Mouse (Mus musculus): ENCODE measurements at regions not wholly inside any gene's neighbourhood (a gene's known extent, or its start where the extent isn't known, plus 50 kb on each side); places are given as distances from the start of the nearest gene placed in this dataset.
A peak's percentile ranks its signal among the peaks of the same experiment; 100 is the strongest.

DNA sequence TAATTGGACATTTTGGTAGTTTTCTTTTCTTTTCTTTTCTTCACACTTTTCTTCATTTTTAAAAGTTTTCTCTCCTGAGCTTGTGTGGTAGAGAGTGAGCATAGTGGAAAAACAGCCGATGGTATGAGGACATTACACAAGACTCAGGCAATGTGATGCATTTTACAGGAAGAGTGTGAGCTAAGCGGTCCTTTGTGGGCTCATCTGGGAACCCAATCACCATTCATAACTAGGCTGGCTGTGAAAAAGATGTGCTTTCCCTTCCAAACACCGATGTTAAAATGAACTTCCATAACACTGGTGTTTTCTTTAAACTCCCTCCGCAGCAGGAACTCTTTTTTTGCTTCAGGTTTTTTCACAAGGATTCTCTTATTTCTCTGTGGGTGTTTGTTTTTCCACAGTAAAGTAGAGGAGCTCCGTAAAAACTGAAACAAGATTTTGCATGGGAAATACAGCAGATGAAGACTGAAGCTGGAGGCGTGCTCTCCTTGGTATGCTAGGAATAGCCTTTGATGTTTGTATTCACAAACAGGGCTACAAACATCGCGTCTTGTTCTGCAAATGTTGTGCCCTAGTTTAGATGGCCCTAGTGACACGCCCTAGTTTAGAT is 92.8 kb upstream of the Ranbp3l start:
- no peak for ATAC-seq (ENCODE audit: insufficient read depth)
- TF ChIP-seq CTCF (IDR thresholded peaks at IDR 0.05; ENCODE audit: low read depth) = no peak
- H3K4me2 ChIP-seq = no peak overlapping the region
- H3K27ac ChIP-seq (ENCODE audit: low read depth) = no peak overlapping the region
- H3K9me3 ChIP-seq (ENCODE audit: low read depth, low read length) = no peaks in the 10 kb centered on the region
- DNase-seq = no peak
- no peaks in the 10 kb centered on the region for H3K4me1 ChIP-seq (ENCODE audit: insufficient read depth)
- no peaks in the 10 kb centered on the region for H3K36me3 ChIP-seq (ENCODE audit: insufficient read depth)
- WGBS = 79% methylated on average over 9 of the region's 9 CpGs
- no peak overlapping the region for H3K9ac ChIP-seq
- H3K27me3 ChIP-seq (ENCODE audit: insufficient read depth, low read length) = no peaks in the 10 kb centered on the region
- no peak overlapping the region for H3K4me3 ChIP-seq (ENCODE audit: low read depth, low read length)

DNA sequence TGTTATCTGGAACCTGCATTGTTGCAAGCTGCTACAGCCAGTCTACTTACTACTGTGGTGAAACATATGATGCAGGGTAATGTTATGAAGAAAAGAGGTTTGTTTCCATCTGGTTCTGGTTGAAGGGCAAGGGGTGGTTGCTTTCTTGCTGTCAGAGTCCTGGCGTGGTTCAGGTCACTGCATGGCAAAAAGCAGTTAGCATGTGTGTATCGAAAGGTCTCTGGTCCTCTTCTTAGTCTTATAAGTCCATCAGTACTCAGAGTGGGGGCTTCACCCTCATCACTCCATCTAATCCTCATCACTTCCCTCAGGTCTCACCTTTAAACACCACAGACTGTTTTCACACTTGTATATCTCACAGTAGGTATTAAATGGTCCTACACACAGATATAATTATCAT is 99.7 kb upstream of the Ranbp3l start:
- Histone ChIP-seq H3K4me3 (ENCODE audit: low read depth, low read length) (no peak overlapping the region), H3K27me3 (ENCODE audit: insufficient read depth, low read length) (no peaks in the 10 kb centered on the region), H3K27ac (ENCODE audit: low read depth) (no peak overlapping the region), H3K9ac (no peak overlapping the region), H3K4me1 (ENCODE audit: insufficient read depth) (no peaks in the 10 kb centered on the region), H3K9me3 (ENCODE audit: low read depth, low read length) (no peaks in the 10 kb centered on the region), H3K4me2 (no peak overlapping the region), H3K36me3 (ENCODE audit: insufficient read depth) (no peaks in the 10 kb centered on the region)
- ATAC-seq (ENCODE audit: insufficient read depth) (no peak), DNase-seq (no peak)
- 79% methylated on average over 2 of the region's 2 CpGs for WGBS
- TF ChIP-seq CTCF (IDR thresholded peaks at IDR 0.05; ENCODE audit: low read depth) = no peak

DNA sequence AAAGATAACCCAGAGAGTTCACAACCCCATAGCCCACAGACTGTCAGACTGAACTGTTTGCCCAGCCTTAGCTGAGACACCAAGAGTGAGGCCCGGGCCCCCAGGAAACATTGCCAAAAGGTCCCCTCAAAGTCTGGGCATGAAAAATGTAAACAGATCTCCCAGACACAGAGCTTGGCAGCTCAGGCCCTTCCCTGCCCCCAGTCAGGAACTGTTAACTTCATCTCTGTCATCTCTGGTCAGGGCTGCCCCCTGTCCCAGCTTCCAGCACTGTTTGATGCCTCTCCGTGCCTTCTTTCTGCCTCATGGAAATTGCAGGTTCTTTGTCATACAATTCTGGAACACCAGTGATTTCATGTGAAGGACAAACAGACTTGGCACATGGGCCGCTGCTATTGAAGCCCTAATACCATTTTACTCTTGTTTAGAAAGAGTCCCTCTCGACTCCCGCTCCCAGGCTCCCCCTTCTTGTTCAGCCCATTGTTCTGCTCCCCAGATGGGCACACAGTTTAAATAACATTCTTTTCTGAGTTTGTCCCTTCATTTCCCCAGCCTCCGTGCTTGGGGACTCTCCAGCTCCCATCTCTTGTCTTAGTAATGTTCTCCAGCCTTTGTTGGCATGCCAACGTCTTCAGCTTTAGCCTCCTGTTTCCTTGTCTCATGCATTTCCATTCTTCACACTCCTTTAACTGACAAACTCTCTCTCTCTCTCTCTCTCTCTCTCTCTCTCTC is 100.4 kb upstream of the Ranbp3l start:
- peak; percentile 78; the same call in 1 of the 2 replicates for ATAC-seq (ENCODE audit: insufficient read depth)
- Histone ChIP-seq H3K4me1 (ENCODE audit: insufficient read depth) (no peaks in the 10 kb centered on the region), H3K9me3 (ENCODE audit: low read depth, low read length) (no peaks in the 10 kb centered on the region), H3K4me2 (no peak overlapping the region), H3K27me3 (ENCODE audit: insufficient read depth, low read length) (no peaks in the 10 kb centered on the region), H3K36me3 (ENCODE audit: insufficient read depth) (no peaks in the 10 kb centered on the region), H3K4me3 (ENCODE audit: low read depth, low read length) (no peak overlapping the region), H3K27ac (ENCODE audit: low read depth) (no peak overlapping the region), H3K9ac (no peak overlapping the region)
- 31% methylated on average over 7 of the region's 7 CpGs for WGBS
- no peak for TF ChIP-seq CTCF (IDR thresholded peaks at IDR 0.05; ENCODE audit: low read depth)
- peak; percentile 62 for DNase-seq

DNA sequence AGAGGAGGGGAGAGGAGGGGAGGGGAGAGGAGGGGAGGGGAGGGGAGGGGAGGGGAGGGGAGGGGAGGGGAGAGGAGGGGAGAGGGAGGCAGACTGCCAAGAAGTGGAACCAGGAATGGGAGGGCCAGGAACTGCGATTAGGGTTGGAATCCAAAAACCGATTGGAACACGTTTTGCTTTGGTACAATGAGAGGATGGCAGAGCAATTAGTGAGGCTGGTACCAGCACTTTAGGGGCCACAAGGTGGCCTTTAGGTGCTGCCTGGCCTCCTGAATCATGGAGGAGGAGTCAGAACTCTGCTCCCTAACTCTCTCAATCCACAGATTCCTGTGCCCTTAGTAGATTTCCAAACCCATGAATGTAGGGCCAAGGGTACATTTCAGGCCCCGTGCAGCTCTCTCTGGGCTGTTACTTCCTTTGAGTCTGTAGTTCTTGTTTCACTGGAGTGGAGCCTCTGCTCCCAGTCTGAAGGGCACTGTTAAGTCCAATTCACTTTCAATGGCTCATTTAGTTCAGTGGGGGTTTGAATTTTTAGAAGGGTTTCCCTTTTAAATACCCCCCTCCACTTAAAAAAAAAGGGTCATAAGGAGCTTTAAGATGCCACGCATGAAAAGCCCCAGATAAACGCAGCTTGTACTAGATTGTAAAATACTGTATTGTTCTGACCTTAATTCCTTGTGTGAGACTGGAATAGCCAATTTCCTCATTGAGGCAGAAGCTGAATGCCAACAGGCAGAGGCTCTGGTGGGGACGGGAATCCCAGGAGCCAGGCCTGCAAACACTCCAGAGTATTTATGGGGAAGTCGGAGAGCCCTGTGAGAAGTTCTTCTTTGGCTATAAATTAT is 102.4 kb upstream of the Ranbp3l start:
- 71% methylated on average over 8 of the region's 8 CpGs for WGBS
- DNase-seq (no peak), ATAC-seq (ENCODE audit: insufficient read depth) (no peak)
- no peak for TF ChIP-seq CTCF (IDR thresholded peaks at IDR 0.05; ENCODE audit: low read depth)
- no peaks in the 10 kb centered on the region for H3K27me3 ChIP-seq (ENCODE audit: insufficient read depth, low read length)
- H3K9me3 ChIP-seq (ENCODE audit: low read depth, low read length) = no peaks in the 10 kb centered on the region
- no peaks in the 10 kb centered on the region for H3K4me1 ChIP-seq (ENCODE audit: insufficient read depth)
- H3K9ac ChIP-seq = no peak overlapping the region
- no peak overlapping the region for H3K27ac ChIP-seq (ENCODE audit: low read depth)
- H3K36me3 ChIP-seq (ENCODE audit: insufficient read depth) = no peaks in the 10 kb centered on the region
- H3K4me3 ChIP-seq (ENCODE audit: low read depth, low read length) = no peak overlapping the region
- no peak overlapping the region for H3K4me2 ChIP-seq

DNA sequence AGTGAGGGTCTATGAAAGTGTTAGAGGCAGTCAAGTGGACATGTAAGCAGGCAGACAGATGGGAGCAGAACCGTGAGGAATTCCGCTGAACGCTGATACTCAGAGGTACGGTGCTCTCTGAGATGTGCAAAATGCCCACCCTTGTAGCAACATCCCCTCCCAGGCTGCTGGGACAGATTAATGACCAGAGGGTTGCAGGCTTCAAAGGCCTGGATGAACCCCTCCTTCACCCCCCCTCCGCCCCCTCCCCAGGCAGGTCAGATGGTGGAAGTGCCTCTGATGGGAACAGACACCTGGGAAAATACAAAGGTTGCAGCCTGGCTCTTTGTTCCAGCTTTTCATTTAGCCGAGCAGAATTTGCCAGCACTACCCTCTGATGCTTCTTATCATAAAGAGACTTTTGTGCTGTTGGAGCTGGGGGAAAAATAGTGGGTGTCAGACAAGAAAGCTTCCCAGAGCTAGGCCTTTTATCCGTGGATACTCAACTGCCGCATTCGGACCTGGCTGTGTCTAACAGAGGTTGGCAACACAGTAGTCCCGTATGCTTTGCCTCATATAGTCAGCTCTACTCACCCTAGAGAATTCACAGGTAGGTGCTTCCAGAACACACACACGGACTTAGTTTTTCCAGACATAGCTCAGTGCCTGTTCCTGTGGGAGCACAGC is 111.2 kb upstream of the Ranbp3l start:
- peaks cover 7% of the 10 kb centered on the region; the same call in 1 of the 2 replicates for H3K9me3 ChIP-seq (ENCODE audit: low read depth, low read length)
- H3K4me1 ChIP-seq (ENCODE audit: insufficient read depth) = no peaks in the 10 kb centered on the region
- no peak overlapping the region for H3K4me2 ChIP-seq
- no peak overlapping the region for H3K27ac ChIP-seq (ENCODE audit: low read depth)
- no peak overlapping the region for H3K9ac ChIP-seq
- ATAC-seq (ENCODE audit: insufficient read depth) = no peak
- no peaks in the 10 kb centered on the region for H3K27me3 ChIP-seq (ENCODE audit: insufficient read depth, low read length)
- no peak for TF ChIP-seq CTCF (IDR thresholded peaks at IDR 0.05; ENCODE audit: low read depth)
- DNase-seq = no peak
- no peaks in the 10 kb centered on the region for H3K36me3 ChIP-seq (ENCODE audit: insufficient read depth)
- no peak overlapping the region for H3K4me3 ChIP-seq (ENCODE audit: low read depth, low read length)
- 50% methylated on average over 11 of the region's 11 CpGs for WGBS

DNA sequence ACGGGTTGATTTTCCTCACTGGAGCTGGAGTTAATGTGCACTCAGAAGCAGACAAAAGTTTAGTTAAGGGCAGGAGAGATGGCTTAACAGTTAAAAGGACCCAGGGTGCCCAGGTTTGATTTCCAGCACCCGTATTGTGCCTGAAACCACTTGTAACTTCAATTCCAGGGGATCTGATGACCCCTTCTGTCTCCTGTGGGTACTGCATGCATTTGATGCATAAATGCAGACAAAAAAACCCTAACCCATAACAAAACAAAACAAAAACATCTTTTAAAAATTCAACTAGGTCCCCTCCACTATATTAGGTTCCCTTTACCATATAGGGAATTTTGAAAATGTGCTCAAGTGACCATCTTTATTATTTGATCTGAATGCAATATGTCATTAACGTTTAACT is 112.2 kb upstream of the Ranbp3l start:
- H3K9ac ChIP-seq = no peak overlapping the region
- peak; percentile 31; the same call in 1 of the 2 replicates for TF ChIP-seq CTCF (IDR thresholded peaks at IDR 0.05; ENCODE audit: low read depth)
- no peak overlapping the region for H3K4me3 ChIP-seq (ENCODE audit: low read depth, low read length)
- H3K27me3 ChIP-seq (ENCODE audit: insufficient read depth, low read length) = no peaks in the 10 kb centered on the region
- no peak overlapping the region for H3K4me2 ChIP-seq
- WGBS = 90% methylated on average over 3 of the region's 3 CpGs
- H3K36me3 ChIP-seq (ENCODE audit: insufficient read depth) = no peaks in the 10 kb centered on the region
- ATAC-seq (ENCODE audit: insufficient read depth) (no peak), DNase-seq (no peak)
- H3K9me3 ChIP-seq (ENCODE audit: low read depth, low read length) = peaks cover 7% of the 10 kb centered on the region; the same call in 1 of the 2 replicates
- no peaks in the 10 kb centered on the region for H3K4me1 ChIP-seq (ENCODE audit: insufficient read depth)
- H3K27ac ChIP-seq (ENCODE audit: low read depth) = no peak overlapping the region
